Mouse (Mus musculus) ES-CJ7 (cell line): ENCODE data around the gene Ptprn2.

Source experiments
- DNase-seq: peaks from one replicate; pipeline ENCODE4 v3.0.0; 2011; ENCODE audit warnings: low read depth, low spot score

Ptprn2 gene

GRCm38 (mm10) chr12:116641339-116642190 is 156.0 kb downstream of the Ptprn2 start:
- no peak for DNase-seq

- no peak for DNase-seq
Measured at GRCm38 (mm10) chr12:116642191-116642549, 156.7 kb downstream of the Ptprn2 start.

- no peak for DNase-seq
Measured at GRCm38 (mm10) chr12:116646771-116647170, 161.3 kb downstream of the Ptprn2 start.

- DNase-seq: peak; percentile 70
Measured at GRCm38 (mm10) chr12:116648584-116649206, 163.2 kb downstream of the Ptprn2 start.

DNA sequence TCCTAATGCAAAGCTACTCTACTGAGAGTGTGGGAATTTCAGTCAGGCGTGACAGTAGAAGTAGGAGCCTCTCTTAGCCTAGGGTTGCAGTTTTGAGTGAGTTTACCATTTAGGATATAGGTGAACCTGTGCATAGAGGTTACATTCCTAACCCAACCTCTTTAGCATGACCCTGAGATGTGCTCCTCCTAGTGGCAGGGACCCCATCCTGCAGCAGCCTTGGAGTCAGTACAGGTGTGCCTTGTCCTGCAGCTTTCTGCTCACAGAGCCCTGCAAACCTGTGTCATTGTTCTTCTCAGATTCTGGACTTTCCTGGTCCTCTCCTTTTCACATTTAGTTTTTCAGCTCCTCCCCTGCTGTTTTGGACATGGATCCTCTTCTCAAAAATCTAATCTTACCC is 168.2 kb downstream of the Ptprn2 start:
- peak; percentile 53 for DNase-seq

- DNase-seq: peak; percentile 91
Measured at GRCm38 (mm10) chr12:116660076-116660475, 174.6 kb downstream of the Ptprn2 start.

DNA sequence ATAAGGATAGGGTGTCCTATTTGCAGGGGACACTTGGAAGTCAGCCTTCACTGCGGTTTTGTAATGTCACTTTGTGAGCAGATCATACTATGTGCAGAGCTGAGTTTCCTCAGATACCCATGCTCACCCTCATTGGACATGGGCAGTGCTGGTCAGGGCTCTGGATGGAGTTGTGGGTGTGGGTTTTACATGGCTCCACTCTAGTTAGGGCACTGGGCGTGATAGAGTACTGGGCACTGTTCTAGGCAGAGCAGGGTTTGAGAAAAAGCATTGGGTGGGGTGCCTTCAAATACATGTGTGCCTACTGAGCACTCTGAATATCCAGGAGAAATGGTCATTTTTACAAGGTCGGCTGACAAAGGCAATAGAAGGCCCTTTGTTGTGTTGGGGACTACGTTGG is 175.5 kb downstream of the Ptprn2 start:
- no peak for DNase-seq

- DNase-seq: no peak
Measured at GRCm38 (mm10) chr12:116677701-116678100, 192.2 kb downstream of the Ptprn2 start.

DNA sequence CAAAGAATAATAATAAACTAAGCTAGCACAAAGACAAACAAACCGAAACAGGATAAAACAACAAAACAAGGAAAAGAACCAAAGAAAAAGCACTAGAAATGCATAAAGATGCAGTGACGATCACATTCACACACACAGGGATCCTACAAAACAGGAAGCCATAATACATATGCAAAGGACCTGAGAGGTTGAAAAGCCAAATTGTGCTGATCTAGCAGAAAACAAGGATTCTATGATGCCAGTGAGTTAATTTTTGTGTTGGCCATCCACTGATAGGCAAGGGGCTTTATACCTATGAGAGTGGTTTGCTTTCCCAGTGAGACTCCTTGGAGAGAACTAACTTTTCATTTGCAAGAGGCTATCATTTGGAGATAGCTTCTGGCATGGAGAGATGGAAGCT is 204.3 kb downstream of the Ptprn2 start:
- DNase-seq: no peak

- no peak for DNase-seq
Measured at GRCm38 (mm10) chr12:116709535-116709934, 224.0 kb downstream of the Ptprn2 start.

GRCm38 (mm10) chr12:116710716-116711115 is 225.2 kb downstream of the Ptprn2 start:
- no peak for DNase-seq

GRCm38 (mm10) chr12:116711133-116711532 is 225.6 kb downstream of the Ptprn2 start:
- no peak for DNase-seq

- no peak for DNase-seq
Measured at GRCm38 (mm10) chr12:116713096-116713495, 227.6 kb downstream of the Ptprn2 start.

GRCm38 (mm10) chr12:116721062-116721461 is 235.5 kb downstream of the Ptprn2 start:
- no peak for DNase-seq

DNA sequence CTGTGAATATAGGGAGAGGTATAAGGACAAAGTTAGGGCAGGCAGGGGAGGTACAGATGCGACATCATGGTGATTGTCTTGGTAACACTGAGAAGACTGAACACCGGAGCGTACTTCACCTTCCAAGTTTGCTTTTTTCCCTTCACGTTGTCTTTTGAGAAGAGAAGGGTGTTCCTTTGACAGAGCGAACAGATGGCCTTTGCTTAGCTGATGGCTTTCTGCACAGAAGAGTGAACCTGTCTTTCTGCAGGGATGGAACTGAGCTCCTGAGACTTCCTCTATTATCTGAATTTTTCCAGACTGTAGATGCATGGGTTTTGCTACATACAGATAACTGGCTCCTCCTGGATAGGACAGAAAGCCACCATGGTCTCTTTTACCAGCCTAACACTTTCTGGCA is 254.6 kb downstream of the Ptprn2 start:
- no peak for DNase-seq

GRCm38 (mm10) chr12:116741300-116741699 is 255.8 kb downstream of the Ptprn2 start:
- DNase-seq: no peak

DNA sequence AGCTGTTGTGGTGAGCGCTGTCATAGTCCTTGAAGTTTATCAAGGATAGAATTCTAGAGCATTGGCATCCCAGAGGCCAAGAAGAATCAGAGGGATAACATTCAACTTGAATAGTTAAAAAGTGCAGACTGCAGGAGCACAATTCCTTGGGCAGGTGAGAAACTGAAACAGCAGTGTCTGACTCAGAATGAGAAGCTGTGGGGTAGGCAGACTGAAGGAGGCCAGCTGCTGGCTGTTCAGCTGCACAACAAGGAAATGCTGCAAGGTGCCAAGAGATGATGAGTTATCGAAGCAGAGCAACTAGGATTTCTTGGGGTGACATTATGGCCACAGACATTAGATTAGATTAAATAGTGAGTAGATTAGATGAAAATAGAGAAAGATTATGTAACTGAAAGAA is 260.9 kb downstream of the Ptprn2 start:
- DNase-seq: no peak

GRCm38 (mm10) chr12:116752784-116753183 is 267.3 kb downstream of the Ptprn2 start:
- DNase-seq: no peak

DNA sequence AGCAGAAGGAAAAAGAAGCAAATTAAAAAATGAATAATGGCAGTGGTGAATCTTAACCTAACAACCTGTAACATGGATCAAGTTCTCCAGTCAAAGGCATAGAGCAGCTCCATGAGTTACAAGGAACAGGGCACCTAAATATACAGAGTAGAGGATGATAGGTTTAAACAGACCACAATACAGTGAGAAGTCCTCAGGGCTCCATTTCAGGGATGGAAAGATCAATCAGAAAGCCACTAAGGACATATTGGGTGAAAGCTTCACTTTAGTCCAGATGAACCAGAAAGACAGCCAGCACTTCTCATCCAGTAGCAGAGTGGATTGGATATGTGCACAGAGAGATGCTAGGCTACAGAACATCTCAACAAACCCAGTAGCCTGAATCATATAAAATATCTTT is 278.4 kb downstream of the Ptprn2 start:
- DNase-seq: no peak

- no peak for DNase-seq
Measured at GRCm38 (mm10) chr12:116770911-116771310, 285.4 kb downstream of the Ptprn2 start.

GRCm38 (mm10) chr12:116771493-116771892 is 286.0 kb downstream of the Ptprn2 start:
- no peak for DNase-seq

- DNase-seq: no peak
Measured at GRCm38 (mm10) chr12:116772081-116772566, 286.6 kb downstream of the Ptprn2 start.

GRCm38 (mm10) chr12:116773344-116773743 is 287.8 kb downstream of the Ptprn2 start:
- DNase-seq: no peak
